Mouse (Mus musculus): ENCODE data around the gene Arhgap31. TPM values are rescaled to one million over a fixed set of nuclear protein-coding genes. Genes with fewer than 3 reads are reported as not detected.
A peak's percentile ranks its signal among the peaks of the same experiment; 100 is the strongest.

Arhgap31 gene
- total RNA-seq, 2 experiments from 2014 or later: 19.9 to 20.6 TPM

DNA sequence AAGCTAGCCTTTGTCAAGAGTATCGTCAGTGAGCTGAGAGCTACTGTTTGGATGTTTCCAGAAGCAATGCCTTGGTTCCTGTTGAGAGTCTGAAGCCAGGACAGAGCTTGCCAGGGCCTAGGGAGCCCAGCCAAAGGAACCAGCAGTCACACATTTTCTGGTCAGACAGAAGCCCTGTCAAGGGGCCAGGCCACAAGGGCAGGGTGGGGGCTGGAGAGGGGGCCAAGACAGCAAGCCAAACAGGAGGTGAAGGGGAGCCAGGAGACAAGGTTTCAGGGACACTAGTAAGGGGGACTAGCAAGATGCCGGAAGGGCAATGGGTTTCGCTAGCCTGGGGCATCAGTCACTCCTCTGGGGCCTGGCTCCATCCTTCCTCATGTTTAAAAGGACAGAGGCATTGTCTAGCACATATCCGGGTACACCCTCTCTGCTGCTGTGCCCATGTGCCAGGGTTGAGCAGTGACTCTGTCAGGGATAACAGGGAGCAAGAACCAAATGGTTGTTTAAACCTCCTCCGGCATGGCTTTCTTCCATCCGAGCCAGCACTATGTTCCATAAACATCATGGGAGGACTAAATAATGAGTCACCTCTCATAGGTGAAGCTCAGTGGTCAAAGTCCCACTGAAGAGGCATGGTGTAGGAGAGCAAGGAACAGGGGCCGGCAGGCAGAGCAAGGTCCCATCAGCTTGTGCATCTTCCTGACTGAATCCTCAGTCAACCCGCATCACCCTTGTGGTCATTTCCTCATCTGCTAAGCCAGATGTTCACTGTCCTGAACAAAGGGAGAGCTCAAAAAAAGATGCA is 44.0 kb downstream of the Arhgap31 start:
- DNase-seq (ENCODE audit: low spot score in 2 of 2): peak in 1 of 2 experiments; percentile 37
- intact Hi-C loops (cut with DNase I): no loop called here

DNA sequence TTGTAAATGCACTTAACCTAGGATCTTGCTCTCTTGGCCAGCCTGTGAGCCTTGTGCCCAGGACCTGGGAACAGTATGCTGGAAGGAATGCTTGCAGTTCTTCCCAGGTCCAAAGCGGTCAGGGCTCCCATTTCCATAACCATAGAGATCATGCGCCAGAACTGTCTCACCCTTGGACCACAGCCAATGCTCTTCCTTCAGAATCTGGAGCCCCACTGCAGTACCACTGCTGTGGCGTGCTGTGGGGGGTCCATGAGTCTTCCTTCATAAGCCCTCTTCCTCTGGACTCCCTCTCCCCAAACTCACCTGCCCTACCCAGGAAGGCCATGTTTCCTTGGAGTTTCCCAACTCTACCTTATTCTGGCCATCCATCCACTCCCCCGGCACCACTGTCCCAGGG is 46.6 kb downstream of the Arhgap31 start:
- DNase-seq (ENCODE audit: low spot score in 2 of 2): no peak
- intact Hi-C loops (cut with DNase I): no loop called here

DNA sequence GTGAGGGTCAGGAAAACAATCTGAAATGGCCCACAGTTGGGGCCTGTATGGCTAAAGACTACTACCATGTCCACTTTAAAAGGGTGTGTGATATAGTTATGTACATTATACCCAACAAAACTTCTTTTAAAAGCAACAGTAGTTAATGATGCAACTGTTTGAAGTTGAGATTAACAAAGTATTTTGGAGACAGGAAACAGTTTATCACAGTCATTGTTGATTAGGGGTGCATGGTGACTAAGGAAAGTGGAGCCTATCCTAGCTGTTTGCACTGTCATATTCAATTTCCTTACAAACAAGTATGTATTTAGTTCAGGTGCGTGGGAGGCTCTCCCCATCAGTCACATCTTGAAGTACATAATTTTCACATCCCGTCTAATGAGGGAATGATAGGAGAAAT is 47.1 kb downstream of the Arhgap31 start:
- intact Hi-C loops (cut with DNase I): no loop called here

DNA sequence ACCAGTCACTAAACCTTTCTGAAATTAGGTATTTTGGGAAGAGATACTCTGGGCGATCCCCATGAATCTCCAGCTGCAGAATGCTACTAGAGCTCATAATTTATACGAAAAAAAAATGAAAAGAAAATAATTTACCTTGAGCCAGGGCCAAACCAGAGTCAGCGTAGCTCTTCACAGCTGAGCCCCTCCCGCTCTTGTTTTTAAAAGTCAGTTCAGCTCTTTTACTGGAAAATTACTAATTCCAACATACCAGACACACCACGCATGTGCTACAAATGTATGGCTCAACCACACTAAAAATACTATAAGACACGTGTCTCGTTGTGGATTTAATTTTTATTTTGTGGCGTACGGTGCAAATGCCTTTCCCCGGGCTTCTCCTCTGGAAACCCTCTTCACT is 50.5 kb downstream of the Arhgap31 start:
- intact Hi-C loops (cut with DNase I): no loop called here

More for the DNA sequence above, 47.1 kb downstream of the Arhgap31 start:
- no peak for DNase-seq (ENCODE audit: low spot score in 2 of 2)

DNA sequence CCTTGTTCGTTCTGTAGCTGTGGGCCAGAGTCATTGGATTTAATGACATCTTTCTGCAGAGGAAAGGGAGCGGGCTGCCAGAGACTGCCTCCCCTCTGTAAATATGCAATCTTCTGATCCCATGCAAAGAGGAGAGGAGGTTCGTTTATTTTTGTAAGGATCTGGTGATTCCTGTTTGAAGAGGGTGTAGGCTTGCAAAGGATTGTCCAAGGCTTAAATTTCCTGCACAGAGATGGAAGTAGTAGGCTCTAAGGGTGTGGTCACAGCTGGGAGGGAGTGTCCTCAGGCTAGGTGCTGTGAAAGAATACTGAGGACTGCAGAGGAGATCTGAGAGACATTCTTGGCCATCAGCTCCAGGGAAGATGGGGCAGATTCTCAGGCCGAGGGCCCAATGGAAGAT is 58.8 kb downstream of the Arhgap31 start:
- no peak for DNase-seq (ENCODE audit: low spot score in 2 of 2)
- intact Hi-C loops (cut with DNase I): no loop called here

More for the DNA sequence above, 50.5 kb downstream of the Arhgap31 start:
- DNase-seq (ENCODE audit: low spot score in 2 of 2): no peak

GRCm38 (mm10) chr16:38653390-38653871 is 59.6 kb downstream of the Arhgap31 start:
- intact Hi-C loops (cut with DNase I): no loop called here
- DNase-seq (ENCODE audit: low spot score in 2 of 2): no peak

GRCm38 (mm10) chr16:38652653-38653052 is 60.4 kb downstream of the Arhgap31 start:
- no peak for DNase-seq (ENCODE audit: low spot score in 2 of 2)
- intact Hi-C loops (cut with DNase I): no loop called here

GRCm38 (mm10) chr16:38651721-38652231 is 61.3 kb downstream of the Arhgap31 start:
- intact Hi-C loops (cut with DNase I): no loop called here

GRCm38 (mm10) chr16:38651306-38651705 is 61.8 kb downstream of the Arhgap31 start:
- intact Hi-C loops (cut with DNase I): no loop called here
- DNase-seq (ENCODE audit: low spot score in 2 of 2): no peak

More at GRCm38 (mm10) chr16:38651721-38652231, 61.3 kb downstream of the Arhgap31 start:
- no peak for DNase-seq (ENCODE audit: low spot score in 2 of 2)

- intact Hi-C loops (cut with DNase I): no loop called here
- no peak for DNase-seq (ENCODE audit: low spot score in 2 of 2)
These were observed 63.6 kb downstream of the Arhgap31 start for GRCm38 (mm10) chr16:38649431-38649827.

GRCm38 (mm10) chr16:38648783-38649430 is 64.2 kb downstream of the Arhgap31 start:
- intact Hi-C loops (cut with DNase I): no loop called here
- DNase-seq (ENCODE audit: low spot score in 2 of 2): no peak

DNA sequence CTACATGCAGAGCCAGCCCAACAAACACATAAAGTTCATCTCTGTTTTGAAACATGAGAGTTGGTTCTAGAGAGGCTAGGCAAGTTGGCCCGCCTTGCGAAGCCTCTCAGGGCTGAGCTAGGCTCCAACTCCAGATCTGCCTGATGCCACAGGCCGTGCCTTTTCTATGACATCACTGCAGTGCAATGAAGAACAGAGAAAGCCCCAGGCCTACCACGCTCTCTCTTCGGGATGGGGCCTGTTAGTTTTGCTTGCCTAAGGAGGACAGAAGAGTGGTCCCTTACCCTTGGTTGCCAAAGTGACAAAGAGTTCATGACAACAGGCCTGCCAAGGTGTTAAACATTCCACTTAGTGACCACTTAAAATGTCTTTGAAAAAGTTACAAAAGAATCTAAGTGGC is 64.9 kb downstream of the Arhgap31 start:
- DNase-seq (ENCODE audit: low spot score in 2 of 2): no peak
- intact Hi-C loops (cut with DNase I): no loop called here

- intact Hi-C loops (cut with DNase I): no loop called here
- no peak for DNase-seq (ENCODE audit: low spot score in 2 of 2)
These were observed 68.6 kb downstream of the Arhgap31 start for GRCm38 (mm10) chr16:38644455-38644854.

- intact Hi-C loops (cut with DNase I): loop anchor here (10.0 kb wide), 1 partner anchor 88 kb away; no protein-coding TSS in a partner anchor
- DNase-seq (ENCODE audit: low spot score in 2 of 2): no peak
These were observed 76.0 kb downstream of the Arhgap31 start for GRCm38 (mm10) chr16:38637085-38637484.

- no peak for DNase-seq (ENCODE audit: low spot score in 2 of 2)
- intact Hi-C loops (cut with DNase I): loop anchor here (10.0 kb wide), 1 partner anchor 88 kb away; no protein-coding TSS in a partner anchor
These were observed 76.4 kb downstream of the Arhgap31 start for GRCm38 (mm10) chr16:38636682-38637081.

DNA sequence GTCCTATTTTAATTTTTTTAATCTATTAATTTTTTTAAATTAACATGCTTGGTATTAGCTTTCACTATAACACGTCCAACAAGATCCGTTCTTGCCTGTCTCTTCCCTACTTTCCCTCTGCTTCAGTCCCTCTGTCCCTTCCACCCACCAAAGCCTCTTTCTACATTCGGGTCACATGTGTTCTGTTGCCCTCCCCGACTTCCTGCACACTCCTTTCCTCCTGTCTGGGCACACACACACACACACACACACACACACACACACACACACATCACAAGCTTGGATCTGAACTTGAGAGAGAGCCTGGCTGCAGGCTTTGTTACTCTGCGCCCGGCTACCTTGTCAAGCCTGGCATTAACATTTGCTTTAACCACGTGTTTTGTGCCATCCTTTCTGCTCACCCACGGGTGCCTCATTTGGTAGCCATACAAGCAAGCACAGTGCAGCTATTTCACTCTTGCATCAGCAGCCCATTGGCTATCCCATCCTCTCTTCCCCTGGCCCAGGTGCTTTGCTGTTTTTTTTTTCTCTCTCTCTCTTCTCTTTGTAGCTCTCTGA is 77.2 kb downstream of the Arhgap31 start:
- DNase-seq (ENCODE audit: low spot score in 2 of 2): no peak
- intact Hi-C loops (cut with DNase I): loop anchor here (10.0 kb wide), 1 partner anchor 89 kb away; no protein-coding TSS in a partner anchor

DNA sequence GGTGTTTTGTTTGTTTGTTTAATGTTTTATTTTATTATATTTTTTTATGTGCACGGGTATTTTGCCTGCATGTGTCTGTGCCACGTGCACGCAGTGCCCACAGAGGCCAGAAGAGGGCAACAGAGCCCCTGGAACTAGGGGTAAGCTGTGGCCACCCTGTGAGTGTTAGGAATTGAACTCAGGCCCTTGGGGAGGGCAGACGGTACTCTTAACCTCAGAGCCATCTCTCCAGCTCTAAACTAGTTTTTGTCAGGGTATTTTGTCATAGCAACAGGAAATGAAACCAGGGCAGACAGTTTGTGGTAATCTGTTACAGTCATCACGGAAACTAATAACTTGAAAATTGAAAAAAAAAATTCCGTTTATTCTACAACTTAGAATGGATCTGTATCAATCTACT is 80.9 kb downstream of the Arhgap31 start:
- intact Hi-C loops (cut with DNase I): loop anchor here (10.0 kb wide), 1 partner anchor 93 kb away; no protein-coding TSS in a partner anchor

GRCm38 (mm10) chr16:38625811-38626369 is 87.2 kb downstream of the Arhgap31 start:
- DNase-seq (ENCODE audit: low spot score in 2 of 2): peak in 1 of 2 experiments; percentile 20
- intact Hi-C loops (cut with DNase I): loop anchor here (10.0 kb wide), 1 partner anchor 189 kb away; no protein-coding TSS in a partner anchor

More for the DNA sequence above, 80.9 kb downstream of the Arhgap31 start:
- peak; percentile 35 to 46 for DNase-seq (ENCODE audit: low spot score in 2 of 2)

GRCm38 (mm10) chr16:38625411-38625810 is 87.7 kb downstream of the Arhgap31 start:
- no peak for DNase-seq (ENCODE audit: low spot score in 2 of 2)
- intact Hi-C loops (cut with DNase I): loop anchor here (10.0 kb wide), 1 partner anchor 189 kb away; no protein-coding TSS in a partner anchor
